Mouse (Mus musculus) midbrain, embryonic 15.5 days (tissue): ENCODE measurements around the gene Sec14l5. TPM values are rescaled to one million over a fixed set of nuclear protein-coding genes. Genes with fewer than 3 reads are reported as not detected.
"Not testable (repeated sequence)": the region's sequence is repeated elsewhere in the genome, so short reads cannot be mapped to it uniquely, and the experiment has no call there.

Experiments
- ATAC-seq: fragments of 200-750 bp; cut with Nextera tagmentation; replicated peaks from 2 replicates; pipeline ENCODE4 v1.8.0; 2017; ENCODE audit warnings: moderate TSS enrichment
- H3K27ac ChIP-seq: fragments of 300-500 bp; sonication (generic); 2 replicates; pipeline ENCODE4 v1.5.1; 2015; ENCODE audit warnings: mild to moderate bottlenecking, inconsistent platforms
- H3K27me3 ChIP-seq: fragments of 300-500 bp; sonication (generic); replicated peaks from 2 replicates; pipeline ENCODE4 v1.6.1; 2015; ENCODE audit warnings: inconsistent platforms
- H3K36me3 ChIP-seq: fragments of 300-500 bp; sonication (generic); replicated peaks from 2 replicates; pipeline ENCODE4 v1.6.1; 2015; ENCODE audit warnings: inconsistent platforms
- H3K4me1 ChIP-seq: fragments of 300-500 bp; sonication (generic); 2 replicates; pipeline ENCODE4 v1.6.1; 2015; ENCODE audit warnings: inconsistent platforms
- H3K4me2 ChIP-seq: fragments of 300-500 bp; sonication (generic); 2 replicates; pipeline ENCODE4 v1.6.1; 2015; ENCODE audit warnings: inconsistent platforms, mild to moderate bottlenecking, moderate library complexity
- H3K4me3 ChIP-seq: fragments of 300-500 bp; sonication (generic); 2 replicates; pipeline ENCODE4 v1.5.1; 2015; ENCODE audit warnings: mild to moderate bottlenecking, inconsistent platforms
- H3K9ac ChIP-seq: fragments of 300-500 bp; sonication (generic); 2 replicates; pipeline ENCODE4 v1.6.1; 2015; ENCODE audit warnings: mild to moderate bottlenecking, inconsistent platforms
- H3K9me3 ChIP-seq: fragments of 300-500 bp; sonication (generic); 2 replicates; pipeline ENCODE4 v1.6.1; 2016; ENCODE audit warnings: inconsistent platforms
- WGBS: fragments of 180-500 bp; shearing (Covaris S2); methylation state at CpG from one replicate; pipeline ENCODE4 v1.1.7; 2015; ENCODE audit warnings: mixed read lengths; 5-methylcytosine and 5-hydroxymethylcytosine counted together
- polyA plus RNA-seq: library from polyadenylated mRNA; unstranded; fragments of >200 nt; fragmentation: Nextera tagmentation; extraction: Ambion mirVana; gene quantifications from 2 replicates; pipeline ENCODE4 v1.2.1, GENCODE M21; 2015

Sec14l5 gene
- polyA plus RNA-seq, 1 experiment from 2014 or later, result 0.83 TPM

- H3K4me2 ChIP-seq, result peak within 1 kb of the TSS; percentile 95
- H3K27me3 ChIP-seq, result 0 out of 2 replicates have a peak, but pooled peaks cover 13% of the 10 kb centered on the region
- peak; percentile 93 for ATAC-seq
- peak within 1 kb of the TSS; percentile 83 for H3K4me3 ChIP-seq
- H3K4me1 ChIP-seq, result peaks cover 10% of the 10 kb centered on the region
- WGBS, result 4% methylated on average over 40 of the region's 40 CpGs
- H3K27ac ChIP-seq, result peak within 1 kb of the TSS; percentile 45; the same call in 1 of the 2 replicates
- peak within 1 kb of the TSS; percentile 62 for H3K9ac ChIP-seq
- H3K36me3 ChIP-seq, result no peaks in the 10 kb centered on the region
- no peaks in the 10 kb centered on the region for H3K9me3 ChIP-seq
Observed at GRCm38 (mm10) chr16:5203668-5204433, 56.9 kb downstream of the Sec14l5 start, which contains the start of gene Nagpa. Nagpa (minus strand) TSS chr16:5204012.

GRCm38 (mm10) chr16:5205431-5205970 lies 58.6 kb downstream of the Sec14l5 start:
- H3K27me3 ChIP-seq, result 0 out of 2 replicates have a peak, but pooled peaks cover 13% of the 10 kb centered on the region

GRCm38 (mm10) chr16:5206051-5206450 lies 59.1 kb downstream of the Sec14l5 start:
- Histone ChIP-seq H3K4me1 (peaks cover 10% of the 10 kb centered on the region), H3K9ac (no peak overlapping the region)
- 75% methylated on average over 5 of the region's 5 CpGs for WGBS

More at GRCm38 (mm10) chr16:5205431-5205970, 58.6 kb downstream of the Sec14l5 start:
- no peaks in the 10 kb centered on the region for H3K9me3 ChIP-seq
- H3K4me1 ChIP-seq, result peaks cover 10% of the 10 kb centered on the region
- H3K4me3 ChIP-seq, result no peak overlapping the region
- H3K36me3 ChIP-seq, result no peaks in the 10 kb centered on the region
- no peak overlapping the region for H3K27ac ChIP-seq
- 89% methylated on average over 5 of the region's 5 CpGs for WGBS
- ATAC-seq, result no peak
- no peak overlapping the region for H3K9ac ChIP-seq
- H3K4me2 ChIP-seq, result no peak overlapping the region

DNA sequence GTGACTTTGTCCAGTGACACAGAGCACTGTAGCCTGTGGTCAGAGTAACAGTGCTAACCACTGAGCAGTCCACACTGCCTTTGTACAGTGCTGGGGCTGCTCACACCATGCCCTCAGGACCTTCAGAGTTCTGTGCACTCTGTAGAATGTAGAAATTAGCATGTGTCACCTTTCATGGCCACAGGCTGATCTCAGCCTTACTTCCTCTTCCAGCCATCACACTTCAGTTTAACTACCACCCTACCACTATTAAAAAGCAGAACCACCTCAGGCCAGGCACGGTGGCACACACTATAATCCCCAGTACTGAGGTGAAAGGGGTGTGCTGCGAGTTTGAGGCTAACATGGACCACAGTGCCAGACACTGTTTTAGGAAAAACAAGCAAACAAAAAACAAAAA lies 63.5 kb downstream of the Sec14l5 start:
- H3K27me3 ChIP-seq, result 0 out of 2 replicates have a peak, but pooled peaks cover 4% of the 10 kb centered on the region
- no peaks in the 10 kb centered on the region for H3K4me1 ChIP-seq
- no peak overlapping the region for H3K4me2 ChIP-seq
- no peak overlapping the region for H3K9ac ChIP-seq
- 70% methylated on average over 2 of the region's 2 CpGs for WGBS
- ATAC-seq, result no peak
- H3K36me3 ChIP-seq, result no peaks in the 10 kb centered on the region
- no peaks in the 10 kb centered on the region for H3K9me3 ChIP-seq
- H3K4me3 ChIP-seq, result no peak overlapping the region
- H3K27ac ChIP-seq, result no peak overlapping the region

More at GRCm38 (mm10) chr16:5206051-5206450, 59.1 kb downstream of the Sec14l5 start:
- no peak for ATAC-seq
- Histone ChIP-seq H3K27me3 (0 out of 2 replicates have a peak, but pooled peaks cover 13% of the 10 kb centered on the region), H3K9me3 (no peaks in the 10 kb centered on the region), H3K4me3 (no peak overlapping the region), H3K27ac (no peak overlapping the region), H3K36me3 (no peaks in the 10 kb centered on the region), H3K4me2 (no peak overlapping the region)

DNA sequence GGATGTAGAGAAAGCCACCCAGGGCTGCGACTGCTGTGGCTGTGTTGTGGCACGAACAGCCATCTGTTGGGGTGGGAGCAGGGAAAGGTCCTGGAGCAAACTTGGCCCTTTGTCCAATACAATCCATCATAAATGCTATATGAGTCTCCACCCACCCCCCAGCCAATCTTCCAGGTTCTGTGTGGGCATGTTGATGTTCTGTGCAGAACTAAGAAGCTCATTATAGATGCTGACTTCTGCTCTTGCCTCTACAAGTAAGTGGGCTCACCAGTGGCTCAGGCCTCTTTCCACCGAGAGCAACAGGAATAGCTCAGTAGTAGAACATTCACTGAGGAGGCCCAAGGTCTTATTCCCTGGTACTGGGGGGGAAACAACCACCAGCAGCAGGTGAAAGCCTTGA lies 65.2 kb downstream of the Sec14l5 start:
- Histone ChIP-seq H3K4me1 (no peaks in the 10 kb centered on the region), H3K36me3 (no peaks in the 10 kb centered on the region), H3K27me3 (no peaks in the 10 kb centered on the region), H3K27ac (no peak overlapping the region), H3K9me3 (no peaks in the 10 kb centered on the region), H3K4me3 (no peak overlapping the region), H3K9ac (no peak overlapping the region), H3K4me2 (no peak overlapping the region)
- WGBS, result 86% methylated on average over 3 of the region's 3 CpGs
- ATAC-seq, result no peak

DNA sequence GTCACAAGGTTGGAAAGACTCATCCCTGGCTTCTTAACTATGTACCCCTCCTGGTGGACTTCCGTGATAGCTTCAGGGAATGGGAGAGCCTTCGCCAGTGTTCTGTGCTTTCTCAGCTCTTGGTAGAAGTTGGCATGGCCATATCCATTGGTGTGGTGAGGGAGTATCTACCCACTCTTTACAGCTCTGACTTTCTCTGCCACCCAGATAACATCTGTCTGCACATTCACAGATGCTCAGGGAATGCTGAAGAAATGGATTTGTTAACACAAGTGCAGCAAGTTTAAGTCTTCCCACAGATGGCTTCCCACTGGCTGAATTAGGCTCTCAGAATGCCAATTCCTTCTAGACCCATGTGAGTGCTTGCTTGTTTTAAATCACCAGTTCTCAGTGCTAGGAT lies 67.2 kb downstream of the Sec14l5 start:
- Histone ChIP-seq H3K4me3 (no peak overlapping the region), H3K9me3 (no peaks in the 10 kb centered on the region), H3K36me3 (no peaks in the 10 kb centered on the region), H3K27ac (no peak overlapping the region), H3K27me3 (no peaks in the 10 kb centered on the region), H3K4me1 (no peaks in the 10 kb centered on the region), H3K4me2 (no peak overlapping the region), H3K9ac (no peak overlapping the region)
- WGBS, result 93% methylated on average over 2 of the region's 2 CpGs
- ATAC-seq, result no peak

- Histone ChIP-seq H3K4me3 (no peak overlapping the region), H3K27me3 (0 out of 2 replicates have a peak, but pooled peaks cover 3% of the 10 kb centered on the region), H3K4me1 (no peaks in the 10 kb centered on the region), H3K9ac (no peak overlapping the region), H3K27ac (no peak overlapping the region), H3K9me3 (no peaks in the 10 kb centered on the region), H3K4me2 (no peak overlapping the region), H3K36me3 (no peaks in the 10 kb centered on the region)
- 72% methylated on average over 6 of the region's 6 CpGs for WGBS
- ATAC-seq, result no peak
Observed at GRCm38 (mm10) chr16:5216686-5217085, 69.8 kb downstream of the Sec14l5 start.

- Histone ChIP-seq H3K36me3 (no peaks in the 10 kb centered on the region), H3K27ac (no peak overlapping the region), H3K4me2 (no peak overlapping the region), H3K9me3 (no peaks in the 10 kb centered on the region), H3K4me3 (no peak overlapping the region), H3K4me1 (no peaks in the 10 kb centered on the region), H3K9ac (no peak overlapping the region), H3K27me3 (peaks cover 3% of the 10 kb centered on the region; the same call in 1 of the 2 replicates)
- ATAC-seq, result no peak
- WGBS, result 64% methylated on average over 5 of the region's 5 CpGs
Observed at GRCm38 (mm10) chr16:5217341-5218133, 70.6 kb downstream of the Sec14l5 start.

DNA sequence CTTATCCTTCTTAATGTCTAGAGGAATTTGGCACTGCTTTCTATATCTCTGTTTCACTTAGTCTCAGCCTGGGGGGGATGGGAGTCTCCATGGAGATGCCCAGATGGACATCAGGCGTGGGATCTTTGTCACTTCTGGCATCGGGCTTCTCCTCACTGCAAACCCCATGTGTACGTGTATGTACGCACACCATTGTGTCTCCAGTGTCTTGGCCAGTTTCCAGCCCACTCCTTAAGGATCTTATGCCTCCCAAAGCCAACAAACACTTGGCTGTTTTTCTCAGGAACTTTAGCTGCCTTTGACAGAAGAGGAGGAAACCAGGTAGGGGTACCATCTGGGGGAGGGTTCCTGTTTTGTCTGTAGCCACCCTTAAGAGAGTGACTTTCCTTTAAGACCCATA lies 74.5 kb downstream of the Sec14l5 start:
- Histone ChIP-seq H3K27me3 (peaks cover 3% of the 10 kb centered on the region; the same call in 1 of the 2 replicates), H3K4me2 (no peak overlapping the region), H3K36me3 (no peaks in the 10 kb centered on the region), H3K9me3 (no peaks in the 10 kb centered on the region), H3K4me1 (no peaks in the 10 kb centered on the region), H3K9ac (no peak overlapping the region), H3K27ac (no peak overlapping the region), H3K4me3 (no peak overlapping the region)
- WGBS, result 53% methylated on average over 4 of the region's 4 CpGs
- ATAC-seq, result no peak

GRCm38 (mm10) chr16:5222140-5222539 lies 75.2 kb downstream of the Sec14l5 start, which contains the start of gene AU021092:
AU021092 (minus strand) TSS chr16:5222299.
- H3K4me1 ChIP-seq, result no peaks in the 10 kb centered on the region
- H3K9ac ChIP-seq, result no peak within 1 kb of the TSS
- 0 out of 2 replicates have a peak within 1 kb of the TSS, but pooled peaks have one; percentile 29 for H3K27ac ChIP-seq

GRCm38 (mm10) chr16:5226534-5226933 lies 79.6 kb downstream of the Sec14l5 start:
- ATAC-seq, H3K27ac ChIP-seq, H3K4me1 ChIP-seq, H3K4me2 ChIP-seq, H3K36me3 ChIP-seq, H3K9me3 ChIP-seq, H3K9ac ChIP-seq, H3K4me3 ChIP-seq, H3K27me3 ChIP-seq: not testable (repeated sequence)
- WGBS, result 12% methylated on average over 1 of the region's 1 CpGs

More at GRCm38 (mm10) chr16:5222140-5222539, 75.2 kb downstream of the Sec14l5 start, which contains the start of gene AU021092:
- no peaks in the 10 kb centered on the region for H3K9me3 ChIP-seq
- no peaks in the 10 kb centered on the region for H3K36me3 ChIP-seq
- WGBS, result 85% methylated on average over 6 of the region's 6 CpGs
- peaks cover 3% of the 10 kb centered on the region; the same call in 1 of the 2 replicates for H3K27me3 ChIP-seq
- ATAC-seq, result no peak
- H3K4me3 ChIP-seq, result no peak within 1 kb of the TSS
- H3K4me2 ChIP-seq, result no peak within 1 kb of the TSS

DNA sequence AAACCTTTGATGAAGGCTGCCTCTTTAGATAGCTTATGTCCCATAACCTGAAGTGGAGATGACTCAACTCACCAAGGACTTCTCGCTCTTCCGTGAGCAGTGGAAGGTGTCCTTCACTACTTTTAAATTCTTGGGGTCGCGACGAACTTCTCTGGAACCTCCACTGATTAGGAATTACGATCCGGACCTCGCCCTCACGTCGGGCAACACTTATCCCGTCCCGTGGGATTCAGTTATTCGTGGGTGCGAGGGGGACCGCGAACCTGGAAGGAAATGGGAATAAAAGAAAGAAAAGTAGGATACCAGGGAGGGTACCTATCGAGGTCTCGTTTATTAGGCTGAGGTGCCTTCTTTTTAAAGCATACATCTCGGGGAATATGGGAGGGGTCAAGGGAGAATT lies 80.6 kb downstream of the Sec14l5 start:
- not testable (repeated sequence) for H3K4me1 ChIP-seq, H3K27ac ChIP-seq, H3K4me3 ChIP-seq, H3K36me3 ChIP-seq, H3K9me3 ChIP-seq, H3K27me3 ChIP-seq, H3K9ac ChIP-seq, H3K4me2 ChIP-seq, ATAC-seq
- WGBS, result 85% methylated on average over 19 of the region's 19 CpGs
